ENCODE assay signal across 17 mouse cellular contexts in the genomic region with DNA sequence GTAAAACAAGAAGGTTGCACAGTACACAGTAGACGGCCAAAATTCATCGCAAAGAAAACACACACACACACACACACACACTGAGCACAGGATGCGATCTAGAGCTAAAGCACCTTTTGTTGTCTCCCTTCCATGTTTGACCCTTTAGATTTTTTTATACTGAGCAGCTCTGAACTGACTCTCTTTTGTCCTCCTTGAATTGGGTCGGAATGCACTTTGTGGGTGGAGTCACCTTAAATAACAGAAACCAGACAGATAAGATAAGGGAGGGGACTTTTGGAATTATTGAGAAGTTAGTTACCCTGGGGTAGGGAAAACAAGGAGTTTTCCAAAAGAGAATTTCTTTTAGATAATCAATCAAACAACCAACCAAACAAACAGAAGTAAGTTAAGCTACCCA. TPM values are rescaled to one million over a fixed set of nuclear protein-coding genes. Genes with fewer than 3 reads are reported as not detected.
"Had no signal": no experiment of that assay in that cellular context is flagged by ENCODE, and none has a peak within 500 bp of the region (broad histone marks: within the 10 kb centered on the region; RNA-seq: fewer than 3 reads in every experiment).

No protein-coding gene starts in this region.

- DNase-seq: retina, postnatal 1 day; right cerebral cortex, adult 18-20 months; right cerebral cortex, postnatal 14 days; right cerebral cortex, postnatal 25 days; right cerebral cortex, postnatal 4 days; spleen, adult 18-20 months; thymus, adult 18-20 months; thymus, adult 2 months; thymus, postnatal 14 days; thymus, postnatal 25 days; thymus, postnatal 36 days; thymus, postnatal 4 days had no signal

- H3K27me3 ChIP-seq: neural tube, embryonic 13.5 days; neural tube, embryonic 15.5 days; stomach, embryonic 15.5 days had no signal

- H3K9ac ChIP-seq: neural tube, embryonic 13.5 days; neural tube, embryonic 15.5 days; stomach, embryonic 15.5 days had no signal

- H3K27ac ChIP-seq: neural tube, embryonic 13.5 days; neural tube, embryonic 15.5 days; stomach, embryonic 15.5 days; stomach, postnatal 0 days had no signal

- H3K36me3 ChIP-seq: neural tube, embryonic 13.5 days; neural tube, embryonic 15.5 days; stomach, embryonic 15.5 days had no signal

- H3K4me2 ChIP-seq: neural tube, embryonic 13.5 days; neural tube, embryonic 15.5 days; stomach, embryonic 15.5 days had no signal

- H3K4me1 ChIP-seq: neural tube, embryonic 13.5 days; neural tube, embryonic 15.5 days; stomach, embryonic 15.5 days had no signal

- H3K4me3 ChIP-seq: neural tube, embryonic 13.5 days; neural tube, embryonic 15.5 days; stomach, embryonic 15.5 days had no signal

- H3K9me3 ChIP-seq: neural tube, embryonic 13.5 days; neural tube, embryonic 15.5 days; stomach, embryonic 15.5 days had no signal

RNA-seq across cellular contexts. Expression of a gene that starts 7.4 kb away (rescaled TPM):
- total RNA-seq: neutrophil, adult 5-6 weeks had no signal
